Comparison of ENCODE assay signal across 17 mouse cellular contexts in the genomic region with DNA sequence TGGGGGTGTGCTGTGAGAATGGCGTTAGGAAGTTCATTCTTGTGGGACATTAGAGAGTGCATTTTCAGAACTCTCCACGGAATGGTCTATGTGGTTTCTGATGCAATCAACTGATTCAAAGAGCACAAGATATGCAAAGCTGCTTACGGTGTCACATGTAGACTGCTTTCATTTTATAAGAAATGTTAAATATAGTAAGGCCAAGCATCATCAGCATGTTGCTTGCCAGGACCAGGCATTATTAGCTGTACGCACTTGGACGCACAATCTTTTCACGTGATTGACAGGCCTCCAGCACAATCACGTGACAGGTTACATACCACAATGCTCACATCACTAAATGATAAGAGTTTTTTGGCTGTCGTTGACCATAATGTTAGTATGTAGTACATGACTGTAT. TPM values are rescaled to one million over a fixed set of nuclear protein-coding genes. Genes with fewer than 3 reads are reported as not detected.
DNase-seq lines count a peak whose midpoint lies in the region; ATAC-seq and TF ChIP-seq lines count a peak whose summit lies in the region.
"Had no signal": no experiment of that assay in that cellular context is flagged by ENCODE, and none has a peak within 500 bp of the region (broad histone marks: within the 10 kb centered on the region; RNA-seq: fewer than 3 reads in every experiment).

No protein-coding gene starts in this region.

- no peak for TF ChIP-seq CTCF in heart, postnatal 0 days (IDR thresholded peaks at IDR 0.05; ENCODE audit: low read depth)

- peaks cover 11% of the 10 kb centered on the region; the same call in 1 of the 2 replicates for H3K4me1 ChIP-seq in heart, postnatal 0 days (ENCODE audit: control insufficient read depth, insufficient read depth)
- H3K4me1 ChIP-seq in hindbrain, embryonic 13.5 days (replicated peaks): peaks cover 8% of the 10 kb centered on the region
- H3K4me1 ChIP-seq: embryonic facial prominence, embryonic 12.5 days had no signal

- DNase-seq in heart, postnatal 0 days (ENCODE audit: low spot score): peak; percentile 70
- no peak for DNase-seq in heart, postnatal 14 days
- DNase-seq in 416B (ENCODE audit: low read depth) (peak; percentile 74), NIH3T3 (ENCODE audit: low read depth) (peak; percentile 82)
- DNase-seq in adrenal gland, adult 18-20 months (ENCODE audit: low spot score in 2 of 2): no peak
- DNase-seq: adrenal gland, postnatal 10 days; cerebellum, adult 2 months; kidney, adult 8-10 months; kidney, postnatal 4 days; lung, postnatal 4 days; midbrain, embryonic 14.5 days; thymus, postnatal 4 days had no signal

- no peaks in the 10 kb centered on the region for H3K9me3 ChIP-seq in heart, postnatal 0 days (replicated peaks; ENCODE audit: control insufficient read depth, low read length)
- no peaks in the 10 kb centered on the region for H3K9me3 ChIP-seq in hindbrain, embryonic 13.5 days
- H3K9me3 ChIP-seq: embryonic facial prominence, embryonic 12.5 days; forebrain, embryonic 15.5 days had no signal

- no peak overlapping the region for H3K4me3 ChIP-seq in heart, postnatal 0 days (ENCODE audit: low read depth, low read length)
- no peak overlapping the region for H3K4me3 ChIP-seq in hindbrain, embryonic 13.5 days
- H3K4me3 ChIP-seq: embryonic facial prominence, embryonic 12.5 days; forebrain, embryonic 15.5 days had no signal

- TF ChIP-seq EP300 in heart, postnatal 0 days (IDR thresholded peaks at IDR 0.05; ENCODE audit: low read depth): peak; percentile 57; the same call in 1 of the 2 replicates

- ATAC-seq in heart, postnatal 0 days (ENCODE audit: insufficient read depth, low read depth): 0 out of 2 replicates have a peak, but pooled peaks have one; percentile 4
- ATAC-seq in monocyte, adult 5-6 weeks (replicated peaks; ENCODE audit: insufficient number of reproducible peaks, low FRiP score, low TSS enrichment, poor library complexity, severe bottlenecking): peak; percentile 34
- ATAC-seq in hindbrain, embryonic 13.5 days (ENCODE audit: low FRiP score): no peak
- ATAC-seq: CD4-positive, CD25-positive, alpha-beta regulatory T cell, adult 4 months; forebrain, embryonic 15.5 days had no signal

- H3K4me2 ChIP-seq in heart, postnatal 0 days (ENCODE audit: low read depth, low read length): 0 out of 2 replicates have a peak overlapping the region, but pooled peaks have one; percentile 11
- H3K4me2 ChIP-seq in hindbrain, embryonic 13.5 days: no peak overlapping the region
- H3K4me2 ChIP-seq: embryonic facial prominence, embryonic 12.5 days; forebrain, embryonic 15.5 days had no signal

- WGBS in heart, postnatal 0 days: 31% methylated on average over 8 of the region's 8 CpGs
- WGBS in hindbrain, embryonic 13.5 days: 89% methylated on average over 8 of the region's 8 CpGs

- intact Hi-C loops in heart, postnatal 14 days (cut with DNase I): no loop called here

- H3K36me3 ChIP-seq in heart, postnatal 0 days (replicated peaks; ENCODE audit: control insufficient read depth, insufficient read depth, low read length): no peaks in the 10 kb centered on the region
- H3K36me3 ChIP-seq in hindbrain, embryonic 13.5 days: no peaks in the 10 kb centered on the region
- H3K36me3 ChIP-seq: embryonic facial prominence, embryonic 12.5 days; forebrain, embryonic 15.5 days had no signal

- no peaks in the 10 kb centered on the region for H3K27me3 ChIP-seq in heart, postnatal 0 days (ENCODE audit: control insufficient read depth, insufficient read depth, low read length)
- no peaks in the 10 kb centered on the region for H3K27me3 ChIP-seq in hindbrain, embryonic 13.5 days
- H3K27me3 ChIP-seq: embryonic facial prominence, embryonic 12.5 days; forebrain, embryonic 15.5 days had no signal

- H3K9ac ChIP-seq in heart, postnatal 0 days (replicated peaks; ENCODE audit: low read depth, low read length): no peak overlapping the region
- H3K9ac ChIP-seq in hindbrain, embryonic 13.5 days: no peak overlapping the region
- H3K9ac ChIP-seq: embryonic facial prominence, embryonic 12.5 days; forebrain, embryonic 15.5 days had no signal

- H3K27ac ChIP-seq in heart, postnatal 0 days (ENCODE audit: low read depth): peak overlapping the region; percentile 34; the same call in 1 of the 2 replicates
- no peak overlapping the region for H3K27ac ChIP-seq in hindbrain, embryonic 13.5 days
- H3K27ac ChIP-seq: embryonic facial prominence, embryonic 12.5 days; forebrain, embryonic 15.5 days had no signal

RNA-seq across cellular contexts. Expression of gene Rtn3, which starts 4.6 kb away (rescaled TPM):
- 67.7 and 70.4 TPM in 2 replicates for total RNA-seq in heart, postnatal 0 days (2014; rRNA removed; ENCODE audit: low replicate concordance)
- polyA plus RNA-seq in heart, postnatal 0 days (2015; fragmentation: Nextera tagmentation; extraction: Ambion mirVana): 99.7 and 105 TPM in 2 replicates
- total RNA-seq in heart, postnatal 14 days (2021): 10 to 100 TPM; 79.2 to 87.9 TPM
- 39.5 to 72.4 TPM (median 47.7 TPM) in 3 replicates for total RNA-seq in monocyte, adult 5-6 weeks (2017)
- polyA plus RNA-seq in hindbrain, embryonic 13.5 days (2015; fragmentation: Nextera tagmentation; extraction: Ambion mirVana): 513 and 532 TPM in 2 replicates
- total RNA-seq in adrenal gland, adult 18-20 months (2021): 100 to 1,000 TPM; 137 to 151 TPM

RNA-seq across cellular contexts. Expression of gene Atl3, which starts 6.2 kb away (rescaled TPM):
- total RNA-seq in heart, postnatal 0 days (2014; rRNA removed; ENCODE audit: low replicate concordance): 15.2 and 17.1 TPM in 2 replicates
- 5.4 and 6.3 TPM in 2 replicates for polyA plus RNA-seq in heart, postnatal 0 days (2015; fragmentation: Nextera tagmentation; extraction: Ambion mirVana)
- total RNA-seq in heart, postnatal 14 days (2021): 10 to 100 TPM; 24.7 to 28.4 TPM
- total RNA-seq in monocyte, adult 5-6 weeks (2017): 38.2 to 51.2 TPM (median 49.7 TPM) in 3 replicates
- 6.9 and 7.9 TPM in 2 replicates for polyA plus RNA-seq in hindbrain, embryonic 13.5 days (2015; fragmentation: Nextera tagmentation; extraction: Ambion mirVana)
- total RNA-seq in adrenal gland, adult 18-20 months (2021): 100 to 1,000 TPM in 1 of 2 experiments, 10 to 100 TPM in 1; 84.3 to 121 TPM

Comparison
In these comparisons a context has a peak if more than half of its experiments do, and no peak if none do; other contexts are left out.
1. DNase-seq: peak in heart, postnatal 0 days (single experiment), 416B (single experiment) and NIH3T3 (single experiment); none in heart, postnatal 14 days (0 of 2) and adrenal gland, adult 18-20 months (0 of 2).